Mouse (Mus musculus) stomach, postnatal 0 days (tissue): ENCODE measurements around the gene Dpep1.

Experiments used
- CTCF ChIP-seq: IDR thresholded peaks from 2 replicates; pipeline ENCODE4 v1.5.1; 2016; ENCODE audit warnings: antibody characterized with exemption, low read depth, mild to moderate bottlenecking, moderate library complexity
- EP300 ChIP-seq: optimal IDR thresholded peaks from 2 replicates; pipeline ENCODE3; 2016; ENCODE audit warnings: antibody characterized with exemption

GRCm38 (mm10) chr8:123244382-123244781 lies 58.3 kb downstream of the Dpep1 start:
- TF ChIP-seq CTCF (no peak), EP300 (no peak)
